Mouse (Mus musculus): ENCODE measurements around the gene Stk10.

Gene Stk10

DNA sequence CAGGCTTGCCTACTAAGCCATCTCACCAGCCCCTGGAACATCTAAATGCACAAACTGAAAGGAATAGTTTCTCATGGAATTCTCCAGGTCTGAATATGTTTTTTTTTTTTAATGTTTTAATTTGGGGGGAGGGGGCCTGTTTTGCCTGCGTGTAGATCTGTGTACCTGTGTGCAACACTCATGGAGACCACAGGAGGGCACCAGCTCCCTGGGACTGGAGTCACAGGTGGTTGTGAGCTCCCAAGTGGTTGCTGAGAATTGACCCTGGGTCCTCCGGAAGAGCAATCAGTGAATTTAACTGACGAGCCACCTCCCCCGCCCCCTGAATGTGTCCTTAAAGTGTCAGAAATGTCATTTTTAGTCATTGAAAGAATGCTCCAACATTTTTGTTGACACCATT lies 61.0 kb downstream of the Stk10 start:
- in situ Hi-C loops (cut with MboI, MseI) = no loop called here

- in situ Hi-C loops (cut with MboI, MseI) = loop anchor here (25.0 kb wide), 1 partner anchor 537 kb away; the partner anchor contains the start of gene Fgf18
These were observed 67.3 kb downstream of the Stk10 start for GRCm38 (mm10) chr11:32600371-32600770.

GRCm38 (mm10) chr11:32601528-32602323 lies 68.6 kb downstream of the Stk10 start:
- in situ Hi-C loops (cut with MboI, MseI) = loop anchor here (25.0 kb wide), 1 partner anchor 536 kb away; the partner anchor contains the start of gene Fgf18

GRCm38 (mm10) chr11:32604663-32605062 lies 71.6 kb downstream of the Stk10 start:
- in situ Hi-C loops (cut with MboI, MseI) = loop anchor here (25.0 kb wide), 1 partner anchor 533 kb away; the partner anchor contains the start of gene Fgf18

GRCm38 (mm10) chr11:32605131-32605860 lies 72.2 kb downstream of the Stk10 start:
- in situ Hi-C loops (cut with MboI, MseI) = loop anchor here (25.0 kb wide), 1 partner anchor 532 kb away; the partner anchor contains the start of gene Fgf18

DNA sequence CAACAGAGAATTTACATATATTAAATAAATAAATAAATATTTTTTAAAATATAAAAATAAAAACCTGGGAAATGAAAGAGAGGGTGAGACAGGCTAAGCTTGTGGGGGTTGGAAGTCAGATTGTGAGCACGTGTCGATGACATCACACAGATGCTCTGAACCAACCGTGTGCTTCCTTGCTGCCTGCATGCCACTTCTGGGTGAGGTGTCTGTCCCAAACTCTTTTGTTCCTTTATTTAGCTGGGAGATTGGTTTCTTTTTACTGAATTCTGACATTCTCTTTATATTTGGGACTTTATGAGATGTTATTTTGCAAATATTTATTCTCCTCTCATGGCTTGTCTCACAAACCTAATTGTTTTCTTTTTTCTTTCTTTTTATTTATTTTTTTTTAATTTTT lies 72.8 kb downstream of the Stk10 start:
- in situ Hi-C loops (cut with MboI, MseI) = loop anchor here (25.0 kb wide), 1 partner anchor 531 kb away; the partner anchor contains the start of gene Fgf18

- in situ Hi-C loops (cut with MboI, MseI) = loop anchor here (25.0 kb wide), 1 partner anchor 530 kb away; the partner anchor contains the start of gene Fgf18
These were observed 74.2 kb downstream of the Stk10 start for GRCm38 (mm10) chr11:32607319-32607718.

DNA sequence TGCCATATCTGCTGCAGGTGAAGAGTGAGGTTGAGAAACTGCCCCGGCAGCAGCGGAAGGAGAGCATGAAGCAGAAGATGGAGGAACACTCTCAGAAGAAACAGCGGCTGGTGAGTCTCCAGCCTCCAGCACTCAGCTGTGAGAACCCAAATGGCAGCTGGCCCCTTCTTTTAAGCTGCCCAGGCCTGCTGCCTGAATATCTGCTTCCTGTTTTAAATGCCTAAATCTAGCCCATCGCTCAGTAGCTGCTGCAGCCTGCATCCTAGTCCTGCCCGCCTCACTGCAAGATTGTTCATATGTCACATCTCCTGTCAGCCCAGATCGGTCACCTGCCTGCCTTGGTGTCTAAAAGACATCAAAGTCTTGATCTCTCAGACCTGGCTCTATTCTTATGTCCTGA lies 77.5 kb downstream of the Stk10 start:
- in situ Hi-C loops (cut with MboI, MseI) = loop anchor here (25.0 kb wide), 1 partner anchor 527 kb away; the partner anchor contains the start of gene Fgf18

GRCm38 (mm10) chr11:32612304-32612703 lies 79.2 kb downstream of the Stk10 start:
- in situ Hi-C loops (cut with MboI, MseI) = loop anchor here (25.0 kb wide), 1 partner anchor 525 kb away; the partner anchor contains the start of gene Fgf18

DNA sequence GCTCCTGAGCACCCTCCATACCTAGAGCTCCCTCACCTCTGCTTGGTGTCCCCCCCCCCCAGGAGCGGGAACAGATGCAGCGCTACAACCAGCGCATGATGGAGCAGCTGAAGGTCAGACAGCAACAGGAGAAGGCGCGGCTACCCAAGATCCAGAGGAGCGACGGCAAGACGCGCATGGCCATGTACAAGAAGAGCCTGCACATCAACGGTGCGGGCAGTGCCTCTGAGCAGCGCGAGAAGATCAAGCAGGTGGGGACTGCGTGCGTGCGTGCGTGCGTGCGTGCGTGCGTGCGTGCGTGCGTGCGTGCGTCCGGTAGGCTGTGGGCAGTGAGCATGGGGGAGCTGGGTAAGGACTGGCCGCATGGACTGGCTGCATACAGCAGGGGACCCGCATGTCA lies 81.4 kb downstream of the Stk10 start:
- in situ Hi-C loops (cut with MboI, MseI) = loop anchor here (25.0 kb wide), 1 partner anchor 523 kb away; the partner anchor contains the start of gene Fgf18

DNA sequence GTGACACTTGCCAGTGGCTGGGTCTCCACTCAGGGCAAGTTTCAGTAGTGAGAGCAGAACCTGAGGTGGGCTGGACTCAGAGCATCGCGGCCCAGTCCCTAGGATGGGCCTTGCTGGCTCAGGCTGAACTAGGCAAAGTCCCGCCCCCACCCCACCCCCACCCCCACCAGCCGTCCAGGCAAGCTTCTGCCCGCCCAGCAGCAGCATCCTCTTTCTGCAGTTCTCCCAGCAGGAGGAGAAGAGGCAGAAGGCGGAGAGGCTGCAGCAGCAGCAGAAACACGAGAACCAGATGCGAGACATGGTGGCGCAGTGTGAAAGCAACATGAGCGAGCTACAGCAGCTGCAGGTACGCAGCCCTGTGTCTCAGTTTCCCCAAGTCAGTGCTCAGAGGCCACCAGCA lies 82.5 kb downstream of the Stk10 start:
- in situ Hi-C loops (cut with MboI, MseI) = loop anchor here (25.0 kb wide), 1 partner anchor 522 kb away; the partner anchor contains the start of gene Fgf18

DNA sequence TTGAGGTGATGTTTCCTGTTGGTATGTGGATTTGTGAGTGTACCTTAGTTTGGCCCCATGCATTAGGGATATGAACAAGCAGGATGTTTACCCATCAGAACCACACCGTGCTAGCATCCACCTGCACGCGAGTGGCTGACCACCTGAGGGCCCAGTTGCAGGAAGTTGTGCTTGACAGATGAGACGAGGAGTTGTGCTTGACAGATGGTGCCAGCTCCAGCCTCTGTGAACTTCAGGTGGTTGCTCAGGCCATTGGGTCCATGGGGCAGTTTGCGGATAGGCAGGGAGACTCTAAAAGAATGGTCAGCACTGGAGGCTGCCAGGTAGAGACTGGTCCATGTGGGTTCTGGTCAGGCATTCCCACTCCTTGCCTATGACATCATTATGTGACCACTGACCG lies 83.0 kb downstream of the Stk10 start:
- in situ Hi-C loops (cut with MboI, MseI) = loop anchor here (25.0 kb wide), 1 partner anchor 521 kb away; the partner anchor contains the start of gene Fgf18

DNA sequence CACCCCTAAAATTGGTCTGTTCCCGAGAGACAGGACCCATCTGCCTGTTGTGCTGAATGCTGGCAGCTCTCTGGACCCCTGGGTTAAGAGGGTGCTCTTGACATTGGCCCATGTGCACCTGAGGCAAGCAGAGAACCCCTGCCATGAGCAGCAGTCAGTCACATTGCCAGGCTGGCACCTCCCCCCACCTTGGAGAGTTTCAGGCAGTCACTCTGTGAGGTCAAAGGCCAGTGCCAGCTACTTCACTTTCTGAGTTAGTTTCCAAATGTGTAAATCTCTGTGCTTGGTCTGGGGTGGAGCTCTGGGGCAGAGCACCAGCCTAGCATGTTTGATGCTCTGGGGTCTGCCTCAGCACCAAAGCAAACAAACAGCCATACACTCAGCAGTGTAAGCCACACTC lies 84.9 kb downstream of the Stk10 start:
- in situ Hi-C loops (cut with MboI, MseI) = loop anchor here (25.0 kb wide), 1 partner anchor 519 kb away; the partner anchor contains the start of gene Fgf18

- in situ Hi-C loops (cut with MboI, MseI) = loop anchor here (25.0 kb wide), 1 partner anchor 519 kb away; the partner anchor contains the start of gene Fgf18
These were observed 85.5 kb downstream of the Stk10 start for GRCm38 (mm10) chr11:32618641-32619040.

GRCm38 (mm10) chr11:32619257-32619816 lies 86.2 kb downstream of the Stk10 start:
- in situ Hi-C loops (cut with MboI, MseI) = loop anchor here (25.0 kb wide), 1 partner anchor 518 kb away; the partner anchor contains the start of gene Fgf18

GRCm38 (mm10) chr11:32619866-32620456 lies 86.9 kb downstream of the Stk10 start:
- in situ Hi-C loops (cut with MboI, MseI) = loop anchor here (25.0 kb wide), 1 partner anchor 517 kb away; the partner anchor contains the start of gene Fgf18

DNA sequence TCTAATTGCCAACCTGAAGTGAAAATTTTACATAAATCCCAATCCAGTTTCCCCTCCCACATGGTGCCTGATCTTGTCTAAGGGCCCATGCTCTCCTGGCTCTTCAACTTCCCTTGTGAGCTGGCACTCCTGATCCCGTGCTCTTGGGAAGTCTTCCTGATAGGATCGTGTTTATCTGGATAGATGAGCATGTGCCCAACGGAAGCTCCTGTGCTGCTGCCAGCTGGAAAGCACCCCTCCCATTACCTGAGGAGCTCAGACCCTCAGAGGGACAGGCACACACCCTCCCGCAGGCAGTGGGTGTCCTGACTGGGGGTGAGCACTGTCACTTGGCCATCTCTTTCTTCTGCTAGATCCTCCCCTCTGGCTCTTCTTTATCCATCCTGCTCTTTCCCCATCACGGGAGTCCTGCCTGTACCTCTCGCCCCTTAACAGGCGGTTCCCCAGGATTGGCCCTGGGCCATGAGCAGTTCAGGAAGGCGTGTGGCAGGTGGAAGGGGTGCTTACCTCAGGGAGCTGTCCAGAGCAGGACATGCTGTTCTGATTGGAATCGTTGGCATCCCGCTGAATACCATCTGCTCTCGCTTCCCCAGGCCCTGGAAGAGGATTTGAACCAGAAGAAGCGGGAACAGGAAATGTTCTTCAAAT lies 88.8 kb downstream of the Stk10 start:
- in situ Hi-C loops (cut with MboI, MseI) = loop anchor here (25.0 kb wide), 1 partner anchor 515 kb away; the partner anchor contains the start of gene Fgf18

- in situ Hi-C loops (cut with MboI, MseI) = loop anchor here (25.0 kb wide), 1 partner anchor 515 kb away; the partner anchor contains the start of gene Fgf18
These were observed 89.5 kb downstream of the Stk10 start for GRCm38 (mm10) chr11:32622479-32623190.

DNA sequence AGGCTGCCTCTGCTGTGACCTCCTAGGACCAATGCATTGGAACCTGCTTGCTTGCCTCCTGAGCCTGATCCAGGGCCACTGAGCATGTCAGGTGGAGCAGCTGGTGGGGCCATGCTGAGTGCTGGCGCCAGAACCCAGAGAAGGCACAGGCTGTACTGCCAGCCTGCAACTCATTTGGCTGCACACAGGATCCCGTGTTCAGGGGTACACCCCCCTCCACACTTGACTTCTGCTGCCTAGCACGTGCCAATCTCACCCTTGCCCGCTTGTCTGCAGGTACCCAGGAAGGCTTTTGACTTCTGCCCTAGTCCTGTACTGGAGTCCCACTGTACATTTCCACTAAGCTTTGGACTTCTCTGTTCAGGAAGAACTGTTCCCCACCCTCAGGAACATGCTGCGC lies 90.1 kb downstream of the Stk10 start:
- in situ Hi-C loops (cut with MboI, MseI) = loop anchor here (25.0 kb wide), 1 partner anchor 514 kb away; the partner anchor contains the start of gene Fgf18
